In the genomic region with DNA sequence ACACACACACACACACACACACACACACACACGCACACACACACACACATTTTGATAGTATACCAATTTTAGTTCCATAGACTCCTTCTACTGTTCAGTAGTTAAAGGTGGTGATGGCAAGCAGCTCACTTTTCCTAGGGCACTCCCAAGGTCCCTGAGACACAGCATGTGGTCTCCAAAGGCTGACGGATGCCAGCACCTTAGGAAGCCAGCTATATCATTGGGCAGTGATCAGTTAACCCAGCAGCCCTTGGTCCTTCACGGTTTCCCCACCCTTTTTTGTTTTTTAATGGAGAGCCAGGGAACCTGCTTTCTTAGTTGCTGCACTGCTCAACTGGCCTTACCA, we compare ENCODE assay signal across 10 mouse cellular contexts. TPM values are rescaled to one million over a fixed set of nuclear protein-coding genes. Genes with fewer than 3 reads are reported as not detected.
DNase-seq lines count a peak whose midpoint lies in the region; ATAC-seq and TF ChIP-seq lines count a peak whose summit lies in the region.
"Had no signal": no experiment of that assay in that cellular context is flagged by ENCODE, and none has a peak within 500 bp of the region (broad histone marks: within the 10 kb centered on the region; RNA-seq: fewer than 3 reads in every experiment).

No protein-coding gene starts in this region.

- no peak for TF ChIP-seq POLR2A in cortical plate, adult 2 months (IDR thresholded peaks at IDR 0.05; ENCODE audit: extremely low read depth, insufficient read depth, low read length)

- WGBS in kidney, embryonic 15.5 days = 28% methylated on average over 3 of the region's 3 CpGs
- WGBS in embryonic facial prominence, embryonic 14.5 days = 31% methylated on average over 3 of the region's 3 CpGs
- 23% methylated on average over 3 of the region's 3 CpGs for WGBS in limb, embryonic 12.5 days

- no peak for DNase-seq in kidney, adult 18-20 months
- DNase-seq in embryonic facial prominence, embryonic 14.5 days (ENCODE audit: low spot score) = no peak
- DNase-seq in right cerebral cortex, adult 2 months (ENCODE audit: low spot score in 2 of 2) = no peak
- no peak for DNase-seq in gastrocnemius, adult 18-20 months (ENCODE audit: low spot score)
- DNase-seq: adrenal gland, postnatal 25 days; spleen, adult 18-20 months had no signal

- no peaks in the 10 kb centered on the region for H3K27me3 ChIP-seq in kidney, embryonic 15.5 days
- no peaks in the 10 kb centered on the region for H3K27me3 ChIP-seq in embryonic facial prominence, embryonic 14.5 days (replicated peaks; ENCODE audit: control insufficient read depth, insufficient read depth, low read length)
- no peaks in the 10 kb centered on the region for H3K27me3 ChIP-seq in limb, embryonic 12.5 days

- H3K4me1 ChIP-seq in kidney, embryonic 15.5 days = peaks cover 10% of the 10 kb centered on the region
- no peaks in the 10 kb centered on the region for H3K4me1 ChIP-seq in cortical plate, adult 2 months (ENCODE audit: control insufficient read depth, insufficient read depth, low read length)
- no peaks in the 10 kb centered on the region for H3K4me1 ChIP-seq in embryonic facial prominence, embryonic 14.5 days (ENCODE audit: control insufficient read depth, insufficient read depth, low read length)
- peaks cover 37% of the 10 kb centered on the region for H3K4me1 ChIP-seq in limb, embryonic 12.5 days (replicated peaks)

- peak overlapping the region; percentile 41 for H3K4me3 ChIP-seq in kidney, embryonic 15.5 days (replicated peaks)
- peak overlapping the region; percentile 13; the same call in 1 of the 2 replicates for H3K4me3 ChIP-seq in cortical plate, adult 2 months (ENCODE audit: insufficient read depth, low read length)
- no peak overlapping the region for H3K4me3 ChIP-seq in embryonic facial prominence, embryonic 14.5 days (ENCODE audit: low read depth, low read length)
- no peak overlapping the region; the same call in 1 of the 2 replicates for H3K4me3 ChIP-seq in limb, embryonic 12.5 days (replicated peaks)

- H3K4me2 ChIP-seq in kidney, embryonic 15.5 days = peak overlapping the region; percentile 49
- H3K4me2 ChIP-seq in embryonic facial prominence, embryonic 14.5 days (ENCODE audit: low read depth, low read length) = peak overlapping the region; percentile 46
- H3K4me2 ChIP-seq in limb, embryonic 12.5 days = peak overlapping the region; percentile 53

- H3K9ac ChIP-seq in kidney, embryonic 15.5 days = no peak overlapping the region
- H3K9ac ChIP-seq in embryonic facial prominence, embryonic 14.5 days (ENCODE audit: low read depth, low read length) = no peak overlapping the region
- no peak overlapping the region for H3K9ac ChIP-seq in limb, embryonic 12.5 days (replicated peaks)

- H3K9me3 ChIP-seq in kidney, embryonic 15.5 days (replicated peaks) = no peaks in the 10 kb centered on the region
- no peaks in the 10 kb centered on the region for H3K9me3 ChIP-seq in embryonic facial prominence, embryonic 14.5 days (ENCODE audit: control insufficient read depth, low read length)
- H3K9me3 ChIP-seq in limb, embryonic 12.5 days = no peaks in the 10 kb centered on the region

- H3K27ac ChIP-seq in kidney, embryonic 15.5 days = peak overlapping the region; percentile 87
- H3K27ac ChIP-seq in cortical plate, adult 2 months (ENCODE audit: insufficient read depth, low read length) = peak overlapping the region; percentile 53; the same call in 1 of the 2 replicates
- H3K27ac ChIP-seq in embryonic facial prominence, embryonic 14.5 days (replicated peaks; ENCODE audit: low read depth, low read length) = peak overlapping the region; percentile 81; the same call in 1 of the 2 replicates
- H3K27ac ChIP-seq in limb, embryonic 12.5 days = peak overlapping the region; percentile 89

- no peaks in the 10 kb centered on the region for H3K36me3 ChIP-seq in kidney, embryonic 15.5 days
- H3K36me3 ChIP-seq in embryonic facial prominence, embryonic 14.5 days (ENCODE audit: control insufficient read depth, insufficient read depth, low read length) = no peaks in the 10 kb centered on the region
- no peaks in the 10 kb centered on the region for H3K36me3 ChIP-seq in limb, embryonic 12.5 days

- no peak for TF ChIP-seq CTCF in cortical plate, adult 2 months (IDR thresholded peaks at IDR 0.05; ENCODE audit: extremely low read depth, insufficient read depth, low read length)

- no peak for ATAC-seq in kidney, embryonic 15.5 days (replicated peaks; ENCODE audit: low FRiP score)
- ATAC-seq in embryonic facial prominence, embryonic 14.5 days (ENCODE audit: low read depth) = no peak; the same call in 1 of the 2 replicates
- ATAC-seq in limb, embryonic 12.5 days (ENCODE audit: insufficient number of reproducible peaks, insufficient read depth, low FRiP score, low TSS enrichment, low read depth) = peak; percentile 59

RNA-seq across cellular contexts. Expression of a gene that starts 0.6 kb away (rescaled TPM):
- 7.3 and 8.1 TPM in 2 replicates for polyA plus RNA-seq in kidney, embryonic 15.5 days (2015; fragmentation: Nextera tagmentation; extraction: Ambion mirVana)
- 1.2 and 1.6 TPM in 2 replicates for polyA plus RNA-seq in cortical plate, adult 2 months (2012; rRNA removed)
- 3.8 and 5.4 TPM in 2 replicates for polyA plus RNA-seq in embryonic facial prominence, embryonic 14.5 days (2014; fragmentation: Nextera tagmentation; extraction: Ambion mirVana)
- 2.2 and 3.4 TPM in 2 replicates for polyA plus RNA-seq in limb, embryonic 12.5 days (2016; fragmentation: Nextera tagmentation; extraction: Ambion mirVana)
- total RNA-seq in gastrocnemius, adult 18-20 months (2021) = 1 to 10 TPM; 1.3 to 3.9 TPM

RNA-seq across cellular contexts. Expression of a gene that starts 21.1 kb away (rescaled TPM):
- polyA plus RNA-seq in kidney, embryonic 15.5 days (2015; fragmentation: Nextera tagmentation; extraction: Ambion mirVana) = 8.8 and 13.1 TPM in 2 replicates
- 2.1 and 2.3 TPM in 2 replicates for polyA plus RNA-seq in cortical plate, adult 2 months (2012; rRNA removed)
- 3.6 and 4.7 TPM in 2 replicates for polyA plus RNA-seq in embryonic facial prominence, embryonic 14.5 days (2014; fragmentation: Nextera tagmentation; extraction: Ambion mirVana)
- 0.44 and 0.51 TPM in 2 replicates for polyA plus RNA-seq in limb, embryonic 12.5 days (2016; fragmentation: Nextera tagmentation; extraction: Ambion mirVana)
- not detected for total RNA-seq in gastrocnemius, adult 18-20 months (2021)
- total RNA-seq: adrenal gland, postnatal 25 days had no signal
- polyA plus RNA-seq: liver, adult 2 months had no signal

Comparison
In these comparisons a context has a peak if more than half of its experiments do, and no peak if none do; other contexts are left out.
1. H3K4me3 ChIP-seq: peak in kidney, embryonic 15.5 days (single experiment) and cortical plate, adult 2 months (single experiment); none in embryonic facial prominence, embryonic 14.5 days (single experiment) and limb, embryonic 12.5 days (single experiment).
2. Peak in every context shown above with its lines, with median percentiles within 50 percentile points of each other: H3K27ac ChIP-seq and H3K4me2 ChIP-seq.